Mouse (Mus musculus): Measurements from ENCODE around the gene Ren1.

The Ren1 gene

GRCm38 (mm10) chr1:133344357-133344756, 6.0 kb upstream of the Ren1 start:
- no peak for DNase-seq (ENCODE audit: low read depth, low spot score)

- DNase-seq (ENCODE audit: low read depth, low spot score): no peak
Measured at GRCm38 (mm10) chr1:133346531-133346930, 3.8 kb upstream of the Ren1 start.

GRCm38 (mm10) chr1:133347226-133347625, 3.1 kb upstream of the Ren1 start:
- DNase-seq (ENCODE audit: low read depth, low spot score): no peak

GRCm38 (mm10) chr1:133347693-133348520, 2.4 kb upstream of the Ren1 start:
- no peak for DNase-seq (ENCODE audit: low read depth, low spot score)

- no peak for DNase-seq (ENCODE audit: low read depth, low spot score)
Measured at GRCm38 (mm10) chr1:133351762-133352161, 1.5 kb downstream of the Ren1 start.

GRCm38 (mm10) chr1:133353371-133353809, 3.1 kb downstream of the Ren1 start:
- DNase-seq (ENCODE audit: low read depth, low spot score): peak; percentile 45

GRCm38 (mm10) chr1:133355469-133355868, 5.2 kb downstream of the Ren1 start:
- no peak for DNase-seq (ENCODE audit: low read depth, low spot score)

- DNase-seq (ENCODE audit: low read depth, low spot score): no peak
Measured at GRCm38 (mm10) chr1:133355912-133356311, 5.6 kb downstream of the Ren1 start.

GRCm38 (mm10) chr1:133356330-133356729, 6.0 kb downstream of the Ren1 start:
- no peak for DNase-seq (ENCODE audit: low read depth, low spot score)

GRCm38 (mm10) chr1:133361006-133361405, 10.7 kb downstream of the Ren1 start:
- DNase-seq (ENCODE audit: low read depth, low spot score): no peak

- DNase-seq (ENCODE audit: low read depth, low spot score): no peak
Measured at GRCm38 (mm10) chr1:133362103-133362502, 11.8 kb downstream of the Ren1 start.

GRCm38 (mm10) chr1:133363276-133364021, 13.1 kb downstream of the Ren1 start, which contains the start of gene Etnk2:
Gene Etnk2 (plus strand): TSS chr1:133363572.
- DNase-seq (ENCODE audit: low read depth, low spot score): peak; percentile 30

GRCm38 (mm10) chr1:133364022-133364630, 13.8 kb downstream of the Ren1 start:
- DNase-seq (ENCODE audit: low read depth, low spot score): no peak

GRCm38 (mm10) chr1:133364890-133365289, 14.6 kb downstream of the Ren1 start:
- DNase-seq (ENCODE audit: low read depth, low spot score): no peak

GRCm38 (mm10) chr1:133366951-133367605, 16.8 kb downstream of the Ren1 start:
- DNase-seq (ENCODE audit: low read depth, low spot score): no peak

- DNase-seq (ENCODE audit: low read depth, low spot score): no peak
Measured at GRCm38 (mm10) chr1:133367606-133368488, 17.5 kb downstream of the Ren1 start.

GRCm38 (mm10) chr1:133368644-133369043, 18.3 kb downstream of the Ren1 start:
- no peak for DNase-seq (ENCODE audit: low read depth, low spot score)

GRCm38 (mm10) chr1:133370352-133370751, 20.0 kb downstream of the Ren1 start:
- DNase-seq (ENCODE audit: low read depth, low spot score): no peak

- no peak for DNase-seq (ENCODE audit: low read depth, low spot score)
Measured at GRCm38 (mm10) chr1:133371431-133371830, 21.1 kb downstream of the Ren1 start.

- no peak for DNase-seq (ENCODE audit: low read depth, low spot score)
Measured at GRCm38 (mm10) chr1:133372113-133372512, 21.8 kb downstream of the Ren1 start.
